ENCODE assay signal across 9 mouse cellular contexts in genomic region chr8:91872278-91873115, GRCm38 (mm10).
DNase-seq lines count a peak whose midpoint lies in the region; ATAC-seq and TF ChIP-seq lines count a peak whose summit lies in the region.
"Had no signal": no experiment of that assay in that cellular context is flagged by ENCODE, and none has a peak within 500 bp of the region (broad histone marks: within the 10 kb centered on the region; RNA-seq: fewer than 3 reads in every experiment).

No protein-coding gene starts in this region.

- H3K4me3 ChIP-seq in gastrocnemius, adult 2 months, result peak overlapping the region; percentile 53
- peak overlapping the region; percentile 31 for H3K4me3 ChIP-seq in heart, embryonic 16.5 days (ENCODE audit: low read length)
- peak overlapping the region; percentile 15 for H3K4me3 ChIP-seq in midbrain, embryonic 14.5 days (replicated peaks; ENCODE audit: low read depth, low read length)

- H3K9ac ChIP-seq in heart, embryonic 16.5 days (ENCODE audit: low read length), result peak overlapping the region; percentile 53; the same call in 1 of the 2 replicates
- no peak overlapping the region; the same call in 1 of the 2 replicates for H3K9ac ChIP-seq in midbrain, embryonic 14.5 days (replicated peaks; ENCODE audit: low read length)

- WGBS in heart, embryonic 16.5 days, result 12% methylated on average over 29 of the region's 29 CpGs
- 7% methylated on average over 29 of the region's 29 CpGs for whole genome bisulfite sequencing in midbrain, embryonic 14.5 days

- no peaks in the 10 kb centered on the region for H3K27me3 ChIP-seq in heart, embryonic 16.5 days (ENCODE audit: control insufficient read depth, insufficient read depth, low read length)
- H3K27me3 ChIP-seq in midbrain, embryonic 14.5 days (ENCODE audit: control insufficient read depth, insufficient read depth, low read length), result peaks cover 11% of the 10 kb centered on the region; the same call in 1 of the 2 replicates
- H3K27me3 ChIP-seq: CH12.LX had no signal

- TF ChIP-seq CTCF in gastrocnemius, adult 2 months (IDR thresholded peaks at IDR 0.05), result no peak

- H3K4me2 ChIP-seq in heart, embryonic 16.5 days (ENCODE audit: low read depth, low read length), result peak overlapping the region; percentile 63
- H3K4me2 ChIP-seq in midbrain, embryonic 14.5 days (ENCODE audit: low read length), result peak overlapping the region; percentile 46

- ATAC-seq in common myeloid progenitor, adult 5-6 weeks (replicated peaks; ENCODE audit: low read depth, poor library complexity, severe bottlenecking), result peak; percentile 91
- peak; percentile 81 for ATAC-seq in heart, embryonic 16.5 days (replicated peaks; ENCODE audit: extremely low read depth, insufficient read depth, low FRiP score)
- ATAC-seq in midbrain, embryonic 14.5 days (ENCODE audit: low FRiP score, low TSS enrichment), result peak; percentile 79; the same call in 1 of the 2 replicates
- ATAC-seq in CD4-positive, CD25-positive, alpha-beta regulatory T cell, adult 4 months, result no peak

- H3K9me3 ChIP-seq in heart, embryonic 16.5 days (replicated peaks; ENCODE audit: control insufficient read depth, low read length), result no peaks in the 10 kb centered on the region
- H3K9me3 ChIP-seq in midbrain, embryonic 14.5 days (ENCODE audit: control insufficient read depth, low read length), result no peaks in the 10 kb centered on the region

- no peak overlapping the region for H3K27ac ChIP-seq in gastrocnemius, adult 2 months
- H3K27ac ChIP-seq in heart, embryonic 16.5 days (ENCODE audit: low read length), result no peak overlapping the region
- H3K27ac ChIP-seq in midbrain, embryonic 14.5 days (replicated peaks; ENCODE audit: low read depth, low read length), result peak overlapping the region; percentile 13; the same call in 1 of the 2 replicates

- peaks cover 5% of the 10 kb centered on the region; the same call in 1 of the 2 replicates for H3K4me1 ChIP-seq in heart, embryonic 16.5 days (ENCODE audit: control insufficient read depth, insufficient read depth, low read length)
- H3K4me1 ChIP-seq in midbrain, embryonic 14.5 days (ENCODE audit: control insufficient read depth, insufficient read depth, low read length), result peaks cover 16% of the 10 kb centered on the region

- peak; percentile 48 for DNase-seq in gastrocnemius, adult 2 months
- no peak for DNase-seq in gastrocnemius, postnatal 25 days
- DNase-seq in kidney, postnatal 14 days, result peak; percentile 53
- DNase-seq in midbrain, embryonic 14.5 days, result peak; percentile 79
- no peak for DNase-seq in urinary bladder, adult 2 months (ENCODE audit: low spot score)

- intact Hi-C loops in gastrocnemius, adult 2 months (cut with DNase I), result no loop called here

- no peaks in the 10 kb centered on the region for H3K36me3 ChIP-seq in heart, embryonic 16.5 days (ENCODE audit: control insufficient read depth, insufficient read depth)
- H3K36me3 ChIP-seq in midbrain, embryonic 14.5 days (ENCODE audit: control insufficient read depth, insufficient read depth, low read length), result no peaks in the 10 kb centered on the region

Comparison
In these comparisons a context has a peak if more than half of its experiments do, and no peak if none do; other contexts are left out.
1. DNase-seq: peak in gastrocnemius, adult 2 months (single experiment), kidney, postnatal 14 days (single experiment) and midbrain, embryonic 14.5 days (single experiment); none in gastrocnemius, postnatal 25 days (single experiment) and urinary bladder, adult 2 months (single experiment).
2. Peak in every context shown above with its lines, with median percentiles within 50 percentile points of each other: H3K4me3 ChIP-seq.